Mouse (Mus musculus) kidney, adult 9 months (tissue): Measurements from ENCODE around the gene Ninj2.

ENCODE experiments used
- DNase-seq: peaks from one replicate; pipeline ENCODE4 v3.0.0; 2022

The Ninj2 gene

GRCm38 (mm10) chr6:120179756-120180206 lies 86.6 kb downstream of the Ninj2 start:
- DNase-seq, result no peak

- no peak for DNase-seq
These were observed 87.3 kb downstream of the Ninj2 start for GRCm38 (mm10) chr6:120180492-120180891.

GRCm38 (mm10) chr6:120182160-120182559 lies 89.0 kb downstream of the Ninj2 start:
- no peak for DNase-seq

GRCm38 (mm10) chr6:120183771-120184170 lies 90.6 kb downstream of the Ninj2 start:
- DNase-seq, result no peak

- DNase-seq, result no peak
These were observed 92.0 kb downstream of the Ninj2 start for GRCm38 (mm10) chr6:120185012-120185730.

GRCm38 (mm10) chr6:120185756-120186155 lies 92.6 kb downstream of the Ninj2 start:
- DNase-seq, result no peak

- no peak for DNase-seq
These were observed 93.4 kb downstream of the Ninj2 start for GRCm38 (mm10) chr6:120186594-120186993.

- DNase-seq, result no peak
These were observed 94.5 kb downstream of the Ninj2 start for GRCm38 (mm10) chr6:120187587-120188176.

GRCm38 (mm10) chr6:120188376-120189235 lies 95.5 kb downstream of the Ninj2 start:
- no peak for DNase-seq

GRCm38 (mm10) chr6:120189287-120189686 lies 96.1 kb downstream of the Ninj2 start:
- DNase-seq, result no peak

- DNase-seq, result no peak
These were observed 97.2 kb downstream of the Ninj2 start for GRCm38 (mm10) chr6:120190365-120190764.

GRCm38 (mm10) chr6:120190912-120191311 lies 97.8 kb downstream of the Ninj2 start:
- no peak for DNase-seq

- DNase-seq, result no peak
These were observed 98.4 kb downstream of the Ninj2 start for GRCm38 (mm10) chr6:120191396-120192170.

GRCm38 (mm10) chr6:120192211-120192870 lies 99.2 kb downstream of the Ninj2 start:
- peak; percentile 59 for DNase-seq

GRCm38 (mm10) chr6:120193174-120193573 lies 100.0 kb downstream of the Ninj2 start:
- peak; percentile 86 for DNase-seq

- no peak for DNase-seq
These were observed 100.6 kb downstream of the Ninj2 start for GRCm38 (mm10) chr6:120193793-120194192.

GRCm38 (mm10) chr6:120194305-120194704 lies 101.2 kb downstream of the Ninj2 start:
- no peak for DNase-seq

- peak; percentile 51 for DNase-seq
These were observed 101.8 kb downstream of the Ninj2 start for GRCm38 (mm10) chr6:120194963-120195362.

GRCm38 (mm10) chr6:120196837-120197236 lies 103.7 kb downstream of the Ninj2 start:
- DNase-seq, result peak; percentile 58

GRCm38 (mm10) chr6:120197964-120198363 lies 104.8 kb downstream of the Ninj2 start:
- peak; percentile 78 for DNase-seq

GRCm38 (mm10) chr6:120199638-120200394 lies 106.7 kb downstream of the Ninj2 start:
- no peak for DNase-seq
